Mouse (Mus musculus) gastrocnemius, postnatal 10 days (tissue): ENCODE data around the gene Eme2. TPM values are rescaled to one million over a fixed set of nuclear protein-coding genes. Genes with fewer than 3 reads are reported as not detected.
A peak's percentile ranks its signal among the peaks of the same experiment; 100 is the strongest.

Source experiments
- DNase-seq: peaks from one replicate; pipeline ENCODE4 v3.0.0; 2021; ENCODE audit warnings: mixed read lengths
- total RNA-seq, 2 experiments: library from RNA; stranded (reverse); gene quantifications; 2 replicates each; pipeline ENCODE4 v1.2.3; 2021

Eme2 gene
- total RNA-seq, 2 experiments from 2014 or later, result 12.0 to 20.8 TPM

GRCm38 (mm10) chr17:24896993-24897269 is 2.0 kb upstream of the Eme2 start:
- no peak for DNase-seq

DNA sequence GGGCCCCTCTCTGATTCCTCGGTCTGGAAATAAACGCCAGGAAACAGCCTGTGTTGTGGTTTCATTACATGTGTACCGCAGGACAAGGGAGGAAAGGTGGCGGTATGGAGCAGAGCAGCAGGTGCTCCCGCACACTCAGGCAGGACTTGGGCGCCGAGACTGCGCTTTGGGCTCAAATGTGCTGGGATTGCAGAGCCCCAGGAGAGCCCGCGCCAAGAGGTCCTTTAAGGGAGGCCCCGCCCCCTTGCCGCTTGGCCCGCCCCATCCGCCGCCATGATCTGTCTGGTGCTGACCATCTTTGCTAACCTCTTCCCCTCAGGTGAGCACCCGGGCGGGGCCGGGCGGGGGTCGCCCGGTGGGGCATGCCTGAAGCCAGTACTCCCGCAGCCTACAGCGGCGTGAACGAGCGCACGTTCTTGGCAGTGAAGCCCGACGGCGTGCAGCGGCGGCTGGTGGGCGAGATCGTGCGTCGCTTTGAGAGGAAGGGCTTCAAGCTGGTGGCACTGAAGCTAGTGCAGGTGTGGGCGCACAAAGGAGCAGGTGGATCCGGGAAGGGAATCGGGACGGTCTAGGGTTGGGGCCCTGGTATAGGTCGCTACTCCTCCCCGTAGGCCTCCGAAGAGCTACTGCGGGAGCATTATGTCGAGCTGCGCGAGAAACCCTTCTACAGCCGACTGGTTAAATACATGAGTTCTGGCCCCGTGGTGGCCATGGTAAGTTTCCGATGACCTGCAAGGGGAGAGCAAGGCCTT is 1.5 kb upstream of the Eme2 start, which contains the start of gene Nme3:
Gene Nme3 (plus strand): TSS at position 260 of the 752 bp plus-strand sequence.
- DNase-seq, result peak; percentile 77

GRCm38 (mm10) chr17:24895571-24896240 is 819 bp upstream of the Eme2 start:
- no peak for DNase-seq

GRCm38 (mm10) chr17:24894061-24894994 is 559 bp downstream of the Eme2 start:
- no peak for DNase-seq

DNA sequence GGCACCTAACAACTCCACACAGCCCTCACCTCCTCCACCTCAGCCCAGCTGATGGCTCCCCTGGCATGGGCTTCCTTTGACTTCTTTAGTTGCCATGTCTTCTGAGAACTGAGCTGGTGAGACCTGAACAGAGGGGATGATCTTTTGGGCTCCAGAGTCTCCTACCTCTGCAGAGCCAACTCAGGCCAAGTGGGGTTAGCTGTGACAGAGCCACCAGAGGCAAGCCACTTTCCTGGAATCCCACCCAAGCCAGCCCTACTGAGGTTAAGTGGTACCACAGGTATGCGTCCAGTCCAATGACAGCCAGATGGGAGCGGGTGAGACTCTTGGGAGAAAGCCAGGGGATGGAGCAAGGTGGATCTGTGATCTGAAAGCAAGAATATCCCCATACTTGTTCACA is 1.6 kb downstream of the Eme2 start:
- no peak for DNase-seq

DNA sequence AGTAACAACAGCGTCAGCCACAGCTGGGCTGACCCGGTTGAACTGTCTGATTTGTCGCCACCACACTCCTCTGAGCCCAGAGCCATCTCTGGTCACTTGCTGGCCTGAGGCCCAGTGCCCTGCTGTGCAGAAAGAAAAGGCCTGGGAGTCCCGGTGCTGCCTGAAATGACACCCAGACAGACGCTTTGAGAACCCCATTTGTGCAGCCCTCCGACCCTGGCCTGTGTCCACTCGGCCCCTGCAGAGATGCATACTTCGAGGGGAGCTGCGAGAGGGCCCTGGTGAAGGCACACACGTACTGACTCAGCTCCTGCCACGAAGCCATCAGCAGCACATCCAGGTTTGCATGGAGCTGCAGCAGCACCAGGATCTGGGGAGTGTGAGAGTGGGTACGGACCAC is 2.1 kb downstream of the Eme2 start:
- no peak for DNase-seq

DNA sequence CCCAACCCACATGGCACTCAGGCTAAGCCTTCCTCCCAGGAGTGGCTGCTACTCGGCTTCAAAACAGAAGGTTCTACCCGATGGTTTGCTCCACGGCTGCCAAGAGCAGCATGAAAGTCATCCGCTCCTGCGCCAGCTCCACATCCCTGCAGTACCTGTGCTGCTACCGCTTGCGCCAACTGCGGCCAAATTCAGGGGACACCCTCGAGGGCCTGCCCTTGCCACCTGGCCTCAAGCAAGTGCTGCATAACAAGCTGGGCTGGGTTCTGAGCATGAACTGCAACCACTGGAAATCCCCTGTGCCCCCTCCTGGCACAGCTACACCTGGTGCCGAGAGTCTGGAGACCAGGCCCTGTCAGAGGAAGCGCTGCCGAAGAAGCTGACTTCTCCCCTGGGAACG is 3.6 kb downstream of the Eme2 start:
- DNase-seq, result no peak

- DNase-seq, result no peak
Observed at GRCm38 (mm10) chr17:24890151-24891092, 4.5 kb downstream of the Eme2 start.

- no peak for DNase-seq
Observed at GRCm38 (mm10) chr17:24888862-24889261, 6.0 kb downstream of the Eme2 start.

- no peak for DNase-seq
Observed at GRCm38 (mm10) chr17:24887291-24888080, 7.4 kb downstream of the Eme2 start.

DNA sequence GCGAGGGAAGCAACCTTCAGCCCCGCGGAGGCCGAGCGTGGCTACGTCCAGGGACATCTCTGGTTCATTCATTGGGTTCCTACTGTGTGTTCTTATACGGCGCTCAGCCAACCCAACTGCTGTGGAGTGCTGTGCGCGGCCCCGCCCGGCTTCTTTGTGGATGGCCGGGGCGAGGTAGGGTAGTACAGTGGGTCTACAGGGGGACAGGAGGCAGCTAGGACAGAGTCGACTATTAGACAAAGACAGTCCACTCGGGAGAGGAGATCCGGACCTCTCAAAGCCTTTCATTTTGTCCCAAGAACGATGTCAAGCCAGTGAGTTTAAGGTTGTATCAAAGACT is 8.0 kb downstream of the Eme2 start:
- no peak for DNase-seq

- peak; percentile 99 for DNase-seq
Observed at GRCm38 (mm10) chr17:24886134-24886931, 8.6 kb downstream of the Eme2 start, which contains the start of the genes Nubp2 and Spsb3. Gene Nubp2 (minus strand): TSS chr17:24886349. Gene Spsb3 (plus strand): TSS chr17:24886643.

DNA sequence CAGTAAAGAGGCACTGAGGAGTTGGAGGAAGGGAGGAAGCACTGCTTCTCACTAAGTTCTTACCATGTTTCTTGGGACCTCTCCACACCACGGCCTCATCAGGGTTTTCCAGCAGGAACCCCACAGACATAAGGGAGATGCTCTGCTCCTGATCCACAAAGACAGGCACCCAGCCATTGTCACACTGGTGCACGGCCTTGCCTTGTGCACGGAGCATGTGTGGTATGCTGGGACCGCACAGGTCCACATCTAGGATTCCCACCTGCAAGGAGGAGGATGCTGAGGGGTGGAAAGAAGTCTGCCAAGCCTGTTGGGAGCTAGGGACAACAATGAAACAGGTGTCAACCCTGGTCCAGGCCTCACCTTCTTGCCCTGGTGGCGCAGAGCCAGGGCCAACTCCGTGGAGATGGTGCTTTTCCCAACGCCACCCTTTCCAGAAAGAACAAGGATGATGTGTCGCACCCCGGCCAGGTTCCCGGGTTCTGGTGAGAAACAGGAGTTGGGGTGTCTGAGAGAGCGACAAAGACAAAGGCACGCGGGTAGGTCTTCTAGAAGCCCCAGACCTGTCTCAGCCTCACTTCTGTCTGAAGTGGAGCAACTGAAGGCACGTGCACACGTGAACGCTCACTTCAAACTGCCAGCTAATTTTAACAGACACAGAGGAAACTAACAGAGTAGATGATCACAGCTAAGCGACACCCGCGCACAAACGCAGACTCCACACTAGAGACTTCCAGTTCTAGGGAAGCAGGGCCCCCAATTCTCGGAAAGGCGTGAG is 9.3 kb downstream of the Eme2 start:
- DNase-seq, result no peak

GRCm38 (mm10) chr17:24884391-24884790 is 10.5 kb downstream of the Eme2 start:
- no peak for DNase-seq

GRCm38 (mm10) chr17:24881738-24882440 is 13.0 kb downstream of the Eme2 start:
- no peak for DNase-seq

DNA sequence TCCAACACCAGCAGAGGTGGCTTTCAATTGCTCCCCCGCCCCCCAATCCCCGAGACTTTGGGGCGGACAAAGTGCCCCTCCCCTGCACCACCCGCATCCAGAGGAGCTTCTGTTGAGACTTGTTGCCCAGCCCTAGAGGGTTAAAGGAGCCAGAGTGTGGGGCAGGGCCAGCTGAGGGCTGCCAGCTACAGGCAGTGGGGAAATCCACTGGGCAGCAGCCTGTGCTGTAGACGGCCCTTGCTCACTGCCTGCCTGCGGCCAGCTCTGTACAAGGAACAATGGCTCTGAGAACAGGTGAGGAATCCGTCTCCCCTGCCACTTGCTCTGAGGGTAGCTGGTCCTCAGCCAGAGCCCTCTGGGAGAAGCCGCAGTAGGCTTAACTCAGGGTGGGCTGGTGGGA is 16.4 kb downstream of the Eme2 start:
- no peak for DNase-seq

DNA sequence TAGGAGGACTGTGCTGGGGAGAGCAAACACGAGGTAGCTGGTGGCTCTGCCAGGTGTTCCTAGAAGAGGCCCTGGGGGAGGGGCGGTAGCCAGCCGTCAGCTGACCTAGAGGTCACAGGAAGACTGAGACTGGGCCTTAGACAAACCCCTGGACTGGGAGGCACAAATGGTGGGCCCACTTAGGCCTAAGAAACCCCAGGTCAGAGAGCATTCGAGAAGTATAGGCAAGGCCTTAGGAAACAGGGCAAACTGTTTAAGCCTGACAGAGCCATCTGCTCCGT is 16.8 kb downstream of the Eme2 start:
- DNase-seq, result peak; percentile 63

DNA sequence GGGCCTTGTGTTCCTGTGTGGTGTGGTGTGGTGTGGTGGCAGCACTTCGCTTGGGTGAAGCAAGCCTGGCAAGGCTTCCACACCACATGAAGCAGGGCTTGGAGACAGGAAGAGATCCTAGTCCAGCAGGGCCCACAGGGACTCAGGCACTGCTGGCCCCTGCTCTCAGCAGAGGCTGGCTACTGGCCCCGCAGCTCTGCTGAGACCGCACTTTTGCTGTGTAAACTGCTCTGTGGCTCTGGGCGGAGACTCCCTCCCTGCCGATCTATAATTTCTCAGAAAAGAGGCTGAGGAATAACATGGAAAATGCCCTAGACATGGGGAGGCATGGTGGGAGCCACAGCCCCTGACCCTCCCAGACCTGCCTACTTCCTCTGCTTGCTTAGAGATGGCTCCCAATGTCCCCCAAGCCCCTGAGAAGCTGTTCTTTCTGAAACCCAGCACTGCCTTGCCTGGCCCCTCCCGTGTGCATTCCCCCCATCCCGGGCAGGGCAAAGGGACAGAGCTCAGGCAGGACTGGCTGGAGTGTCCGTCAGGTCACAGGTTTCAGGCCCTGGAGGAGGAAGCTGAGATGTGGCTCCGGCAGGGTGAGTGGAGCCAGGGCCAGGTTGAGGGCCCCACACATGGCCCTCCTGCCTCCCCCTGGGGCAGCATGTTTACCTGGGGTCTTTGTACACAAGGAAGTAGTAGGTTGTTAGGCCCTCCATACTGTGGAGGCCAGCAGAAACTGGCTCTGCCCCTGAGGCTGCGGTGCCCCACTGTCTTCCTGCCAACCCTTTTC is 17.4 kb downstream of the Eme2 start:
- peak; percentile 56 for DNase-seq
